Mouse (Mus musculus) left cerebral cortex, postnatal 25 days (tissue): ENCODE data around the gene Gm527. TPM values are rescaled to one million over a fixed set of nuclear protein-coding genes. Genes with fewer than 3 reads are reported as not detected.

Experiments used
- DNase-seq, 2 experiments: peaks; one replicate each; pipeline ENCODE4 v3.0.0; 2022; ENCODE audit warnings: low spot score in 2 of 2, mixed read lengths in 1 of 2
- intact Hi-C: fragments of 180-260 bp; cut with DNase I; formaldehyde crosslinking; loops from one replicate; pipeline ENCODE4 v1.15.1; 2025
- total RNA-seq, 2 experiments: library from RNA; stranded (reverse); gene quantifications; 2 replicates each; pipeline ENCODE4 v1.2.3; 2021

Gene Gm527
- 10 to 100 TPM; 15.4 to 18.6 TPM for total RNA-seq

- DNase-seq = peak; percentile 93 to 98
- intact Hi-C loops = no loop called here
Observed at GRCm38 (mm10) chr12:64917578-64918471, at the start of gene Gm527. TSS of gene Gm527 (plus strand) at chr12:64917906.

GRCm38 (mm10) chr12:64871103-64871502 lies 46.6 kb upstream of the Gm527 start:
- no peak for DNase-seq
- intact Hi-C loops = no loop called here

- intact Hi-C loops = no loop called here
- peak; percentile 49 to 59 for DNase-seq
Observed at GRCm38 (mm10) chr12:64897060-64897730, 20.5 kb upstream of the Gm527 start.

- DNase-seq = peak; percentile 10 to 31
- intact Hi-C loops = no loop called here
Observed at GRCm38 (mm10) chr12:64902506-64902905, 15.2 kb upstream of the Gm527 start.

- intact Hi-C loops = no loop called here
Observed at GRCm38 (mm10) chr12:64903186-64903585, 14.5 kb upstream of the Gm527 start.

GRCm38 (mm10) chr12:64912996-64913395 lies 4.7 kb upstream of the Gm527 start:
- peak in 1 of 2 experiments; percentile 67 for DNase-seq
- intact Hi-C loops = no loop called here

More at GRCm38 (mm10) chr12:64903186-64903585, 14.5 kb upstream of the Gm527 start:
- DNase-seq = no peak

- DNase-seq = no peak
- intact Hi-C loops = no loop called here
Observed at GRCm38 (mm10) chr12:64916735-64917134, 971 bp upstream of the Gm527 start.

- no peak for DNase-seq
- intact Hi-C loops = no loop called here
Observed at GRCm38 (mm10) chr12:64937493-64937892, 19.8 kb downstream of the Gm527 start.

- intact Hi-C loops = no loop called here
- no peak for DNase-seq
Observed at GRCm38 (mm10) chr12:64964560-64964959, 46.9 kb downstream of the Gm527 start.

GRCm38 (mm10) chr12:64965124-64966026 lies 47.7 kb downstream of the Gm527 start, which contains the start of the genes Klhl28 and Togaram1:
TSS of gene Klhl28 (minus strand) at chr12:64965534.
TSS of gene Togaram1 (plus strand) at chr12:64965804.
- intact Hi-C loops = no loop called here
- DNase-seq = peak; percentile 99 to 100

- intact Hi-C loops = no loop called here
- peak; percentile 35 to 48 for DNase-seq
Observed at GRCm38 (mm10) chr12:64966101-64966631, 48.5 kb downstream of the Gm527 start.

GRCm38 (mm10) chr12:64966652-64967435 lies 49.1 kb downstream of the Gm527 start:
- intact Hi-C loops = no loop called here
- DNase-seq = peak; percentile 10 to 17

- peak; percentile 4 to 23 for DNase-seq
Observed at GRCm38 (mm10) chr12:64967470-64967869, 49.8 kb downstream of the Gm527 start.

GRCm38 (mm10) chr12:64968067-64968466 lies 50.4 kb downstream of the Gm527 start:
- intact Hi-C loops = no loop called here
- DNase-seq = no peak

More at GRCm38 (mm10) chr12:64967470-64967869, 49.8 kb downstream of the Gm527 start:
- intact Hi-C loops = no loop called here

GRCm38 (mm10) chr12:64971399-64971798 lies 53.7 kb downstream of the Gm527 start:
- intact Hi-C loops = no loop called here
- no peak for DNase-seq

GRCm38 (mm10) chr12:64972063-64972462 lies 54.4 kb downstream of the Gm527 start:
- intact Hi-C loops = no loop called here
- DNase-seq = no peak
